Mouse (Mus musculus) intestine, embryonic 16.5 days (tissue): ENCODE measurements around the gene Tspan13. TPM values are rescaled to one million over a fixed set of nuclear protein-coding genes. Genes with fewer than 3 reads are reported as not detected.

Experiments used
- ATAC-seq: fragments of 200-750 bp; cut with Nextera tagmentation; 2 replicates; pipeline ENCODE4 v1.8.0; 2017; ENCODE audit warnings: moderate TSS enrichment, moderate library complexity
- H3K27ac ChIP-seq: fragments of 300-500 bp; sonication (generic); 2 replicates; pipeline ENCODE4 v1.5.1; 2014; ENCODE audit warnings: mild to moderate bottlenecking, low read length
- H3K27me3 ChIP-seq: fragments of 300-500 bp; sonication (generic); replicated peaks from 2 replicates; pipeline ENCODE4 v1.6.1; 2014; ENCODE audit warnings: low read length, control low read depth, mixed read lengths; ENCODE audit not compliant: control insufficient read depth, insufficient read depth
- H3K36me3 ChIP-seq: fragments of 300-500 bp; sonication (generic); 2 replicates; pipeline ENCODE4 v1.6.1; 2014; ENCODE audit warnings: low read length, control low read depth; ENCODE audit not compliant: control insufficient read depth, insufficient read depth
- H3K4me1 ChIP-seq: fragments of 300-500 bp; sonication (generic); 2 replicates; pipeline ENCODE4 v1.6.1; 2014; ENCODE audit warnings: low read length, control low read depth, mixed read lengths; ENCODE audit not compliant: control insufficient read depth, insufficient read depth
- H3K4me2 ChIP-seq: fragments of 300-500 bp; sonication (generic); 2 replicates; pipeline ENCODE4 v1.6.1; 2014; ENCODE audit warnings: low read depth, low read length, control low read depth
- H3K4me3 ChIP-seq: fragments of 300-500 bp; sonication (generic); 2 replicates; pipeline ENCODE4 v1.5.1; 2014; ENCODE audit warnings: mild to moderate bottlenecking, low read length
- H3K9ac ChIP-seq: fragments of 300-500 bp; sonication (generic); 2 replicates; pipeline ENCODE4 v1.6.1; 2014; ENCODE audit warnings: low read depth, low read length
- H3K9me3 ChIP-seq: fragments of 300-500 bp; sonication (generic); 2 replicates; pipeline ENCODE4 v1.6.1; 2016; ENCODE audit warnings: low read length, control low read depth; ENCODE audit not compliant: control insufficient read depth
- WGBS: fragments of 180-500 bp; shearing (Covaris S2); extraction: QIAGEN DNeasy Blood & Tissue Kit; methylation state at CpG from one replicate; pipeline ENCODE4 v1.1.7; 2014; 5-methylcytosine and 5-hydroxymethylcytosine counted together
- polyA plus RNA-seq: library from polyadenylated mRNA; unstranded; fragments of >200 nt; fragmentation: Nextera tagmentation; extraction: Ambion mirVana; gene quantifications from 2 replicates; pipeline ENCODE4 v1.2.1, GENCODE M21; 2015

Gene Tspan13
- polyA plus RNA-seq, 1 experiment from 2014 or later = 157 TPM

GRCm38 (mm10) chr12:35975898-35976297 lies 66.4 kb downstream of the Tspan13 start:
- H3K9me3 ChIP-seq = no peaks in the 10 kb centered on the region
- H3K4me1 ChIP-seq = no peaks in the 10 kb centered on the region
- no peak overlapping the region for H3K9ac ChIP-seq
- H3K4me3 ChIP-seq = no peak overlapping the region
- ATAC-seq = no peak
- H3K27ac ChIP-seq = no peak overlapping the region
- no peaks in the 10 kb centered on the region for H3K36me3 ChIP-seq
- WGBS = 82% methylated on average over 3 of the region's 3 CpGs
- no peaks in the 10 kb centered on the region for H3K27me3 ChIP-seq
- H3K4me2 ChIP-seq = no peak overlapping the region

DNA sequence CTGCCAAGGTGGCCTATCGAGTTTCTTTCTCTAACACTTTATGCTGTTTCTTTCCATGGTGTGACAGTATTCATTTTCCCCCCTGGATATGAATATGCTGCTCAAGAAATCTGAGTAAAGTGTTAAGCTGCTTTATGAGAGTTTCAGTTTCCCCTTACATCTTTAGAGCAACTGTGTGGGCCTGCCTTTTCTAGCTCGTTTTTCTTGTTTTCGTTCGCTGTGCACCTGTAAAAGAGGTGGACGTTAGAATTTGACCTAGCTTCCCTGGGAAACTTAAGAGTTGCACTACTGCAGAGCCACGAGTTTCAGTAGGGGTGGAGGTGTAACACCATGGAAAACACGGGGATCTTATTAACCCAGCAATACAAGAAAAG lies 75.5 kb downstream of the Tspan13 start:
- peak overlapping the region; percentile 45 for H3K27ac ChIP-seq
- H3K9me3 ChIP-seq = no peaks in the 10 kb centered on the region
- H3K27me3 ChIP-seq = no peaks in the 10 kb centered on the region
- H3K36me3 ChIP-seq = no peaks in the 10 kb centered on the region
- no peak overlapping the region for H3K9ac ChIP-seq
- no peak overlapping the region for H3K4me3 ChIP-seq
- 45% methylated on average over 7 of the region's 7 CpGs for WGBS
- H3K4me1 ChIP-seq = no peaks in the 10 kb centered on the region
- ATAC-seq = peak; percentile 66
- 0 out of 2 replicates have a peak overlapping the region, but pooled peaks have one; percentile 9 for H3K4me2 ChIP-seq

- no peak overlapping the region for H3K4me3 ChIP-seq
- H3K9ac ChIP-seq = no peak overlapping the region
- no peaks in the 10 kb centered on the region for H3K9me3 ChIP-seq
- 0 out of 2 replicates have a peak overlapping the region, but pooled peaks have one; percentile 9 for H3K4me2 ChIP-seq
- no peaks in the 10 kb centered on the region for H3K27me3 ChIP-seq
- H3K4me1 ChIP-seq = no peaks in the 10 kb centered on the region
- WGBS = 31% methylated on average over 7 of the region's 7 CpGs
- H3K36me3 ChIP-seq = no peaks in the 10 kb centered on the region
- peak; percentile 95 for ATAC-seq
- H3K27ac ChIP-seq = peak overlapping the region; percentile 45
Measured at GRCm38 (mm10) chr12:35966098-35966767, 76.1 kb downstream of the Tspan13 start.

Other genes starting within 250 kb of the Tspan13 start
- 0.28 and 0.33 TPM in 2 replicates for gene Agr3, start 116.9 kb downstream of the Tspan13 start, polyA plus RNA-seq
- gene Agr2, start 49.6 kb downstream of the Tspan13 start, polyA plus RNA-seq = 408 and 430 TPM in 2 replicates
- 36.6 and 37.0 TPM in 2 replicates for gene Ankmy2, start 114.6 kb upstream of the Tspan13 start, polyA plus RNA-seq
- gene Bzw2, start 115.6 kb upstream of the Tspan13 start, polyA plus RNA-seq = 153 and 180 TPM in 2 replicates
- gene Lrrc72, start 210.9 kb upstream of the Tspan13 start, polyA plus RNA-seq = not detected in 2 replicates